Mouse (Mus musculus) CD4-positive, CD25-positive, alpha-beta regulatory T cell, adult 4 months (primary cell): ENCODE data around the gene Kif13a. TPM values are rescaled to one million over a fixed set of nuclear protein-coding genes. Genes with fewer than 3 reads are reported as not detected.

ENCODE experiments used
- ATAC-seq: one replicate; pipeline ENCODE4 v1.8.0; 2017
- polyA plus RNA-seq, 2 experiments: library from polyadenylated mRNA; unstranded; fragments of 100-300 nt; shearing (Covaris generic); gene quantifications; one replicate each; pipeline ENCODE4 v1.2.1; 2017

Kif13a gene
- 1 to 10 TPM; 5.6 to 7.0 TPM for polyA plus RNA-seq

DNA sequence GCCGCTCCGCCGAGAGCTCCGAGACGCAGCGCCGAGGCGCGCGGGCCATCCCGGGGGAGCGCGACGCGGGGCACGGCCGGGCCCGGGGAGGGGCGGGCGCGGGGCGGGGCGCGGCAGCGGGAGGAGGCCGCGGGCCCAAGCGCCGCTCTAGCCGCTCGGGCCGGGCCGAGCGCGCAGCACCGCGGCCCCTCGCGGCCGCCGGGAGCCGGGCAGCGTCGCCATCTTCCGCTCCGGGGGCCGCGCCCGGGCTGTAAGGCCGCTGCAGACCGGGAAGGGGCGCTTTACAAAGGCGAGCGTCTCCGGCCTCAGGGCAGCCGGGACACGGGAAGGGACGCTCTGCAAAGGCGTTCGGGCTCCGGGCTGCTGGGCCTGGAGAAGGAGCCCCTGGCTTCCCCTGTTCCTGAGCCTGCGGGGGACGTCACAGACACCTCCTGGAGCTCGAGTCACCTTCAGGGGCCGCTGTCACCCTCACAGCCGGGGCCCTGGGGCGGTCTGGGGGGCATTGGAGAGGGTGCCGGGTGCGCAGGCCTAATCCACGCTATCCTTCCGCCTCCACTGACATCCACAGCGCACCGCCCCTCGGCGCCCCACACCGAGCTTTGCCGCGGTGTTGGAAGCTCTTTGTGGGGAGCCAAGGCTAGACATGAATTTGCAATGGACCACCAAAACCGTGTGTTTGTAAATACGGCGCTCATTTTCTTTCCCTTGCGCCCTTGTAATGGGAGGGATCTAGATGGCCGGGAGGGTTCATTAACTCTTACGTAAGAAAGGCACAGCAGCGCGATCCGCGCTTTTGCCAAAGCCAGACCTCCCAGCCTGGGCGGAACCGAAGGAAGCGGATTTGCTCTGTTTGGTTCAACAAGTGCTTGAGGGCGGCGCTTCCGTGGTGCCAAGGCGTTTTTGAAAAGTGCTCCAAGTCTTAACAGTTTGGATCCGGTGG is at the start of gene Kif13a:
Gene Kif13a (minus strand): TSS at position 149 of the 940 bp plus-strand sequence.
- peak; percentile 76 for ATAC-seq

DNA sequence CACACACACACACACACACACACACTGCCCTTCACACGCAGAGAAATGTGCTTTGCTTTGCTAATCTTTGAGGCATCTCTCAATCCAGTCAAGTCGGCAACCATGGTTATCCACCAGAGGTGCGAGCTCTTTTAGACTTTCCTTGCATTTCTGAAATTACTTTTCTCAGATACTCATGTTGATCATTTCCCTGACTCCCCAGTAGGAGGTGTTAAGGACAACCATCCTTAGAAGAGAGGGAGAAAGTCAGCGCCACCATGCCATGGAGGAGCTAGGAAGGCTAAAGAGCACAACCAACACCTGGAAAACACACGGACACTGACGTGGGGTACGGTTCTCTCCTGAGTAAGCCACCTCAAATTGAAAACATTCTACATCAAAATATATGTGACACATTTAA is 46.9 kb upstream of the Kif13a start:
- no peak for ATAC-seq

DNA sequence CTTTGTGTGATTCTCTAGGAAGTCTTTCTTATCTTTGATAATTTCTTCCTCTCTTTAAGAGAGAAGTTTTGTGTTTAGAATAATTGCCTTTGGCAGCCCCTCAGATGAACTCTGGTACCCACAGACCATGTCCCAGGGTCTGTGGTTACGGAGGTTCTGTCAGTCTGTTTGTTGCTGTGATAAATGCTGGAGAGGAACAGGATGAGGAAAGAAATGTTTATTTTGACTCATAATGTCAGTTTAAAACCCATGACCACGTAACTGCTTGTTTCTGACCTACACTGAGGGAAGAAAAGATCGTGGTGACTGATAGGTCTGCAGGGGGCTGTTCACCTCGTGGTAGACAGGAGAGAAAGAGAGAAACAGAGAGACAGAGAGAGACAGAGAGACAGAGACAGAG is 46.3 kb upstream of the Kif13a start:
- no peak for ATAC-seq

DNA sequence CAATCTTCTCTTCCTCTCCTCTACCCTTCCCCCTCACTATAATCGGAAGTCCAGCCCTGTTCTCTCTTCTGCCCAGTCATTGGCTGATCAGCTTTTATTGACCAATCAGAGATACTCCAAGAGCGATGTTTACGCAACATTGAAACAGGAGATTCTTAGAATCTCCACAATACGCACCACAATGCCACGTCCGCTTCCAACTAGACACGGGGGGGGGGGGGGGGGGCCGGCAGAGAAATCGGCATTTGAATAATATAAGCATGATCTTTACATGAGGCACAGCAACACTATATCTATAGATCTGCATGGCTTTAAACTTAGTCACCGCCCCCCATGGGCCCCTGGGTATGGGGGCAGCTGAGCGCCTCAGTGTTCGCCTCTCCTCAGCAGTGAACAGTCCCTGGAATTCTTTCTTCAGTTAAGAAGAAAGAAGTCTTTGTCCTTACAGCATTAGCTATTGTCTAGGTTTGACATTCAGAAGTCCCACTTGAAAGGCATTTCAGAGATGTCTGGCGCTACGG is 45.4 kb upstream of the Kif13a start:
- peak; percentile 65 for ATAC-seq

DNA sequence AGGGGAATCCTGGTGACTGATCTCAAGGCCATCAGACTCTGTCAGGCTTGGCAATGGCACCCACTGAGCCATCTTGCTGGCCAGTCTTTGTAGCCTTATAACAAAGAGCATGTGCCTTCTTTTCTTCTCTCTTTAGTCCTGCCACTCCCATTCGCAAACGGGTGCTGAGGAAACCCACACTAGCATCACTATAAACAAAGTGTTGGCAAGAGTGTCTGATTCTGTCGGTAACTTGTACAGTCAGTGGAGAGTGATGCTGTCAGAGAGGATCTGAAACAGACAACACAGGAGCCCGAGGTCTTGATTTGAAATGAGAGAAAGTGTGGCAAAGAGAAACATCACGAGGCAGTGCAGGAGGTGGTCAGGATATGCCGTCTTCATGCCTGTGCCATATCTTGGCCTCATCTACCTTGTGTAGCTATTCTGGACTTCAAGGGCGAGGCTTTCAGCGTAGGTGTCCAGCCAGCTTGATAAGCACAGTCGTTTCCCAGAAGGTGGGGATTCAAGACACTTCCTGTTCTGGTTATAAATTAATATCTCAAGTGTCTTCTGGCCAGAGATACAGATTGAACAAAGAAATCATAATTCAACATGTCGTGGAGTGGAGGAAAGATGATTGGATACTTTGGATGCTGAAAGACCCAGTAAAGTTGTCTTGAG is 40.7 kb upstream of the Kif13a start:
- no peak for ATAC-seq

DNA sequence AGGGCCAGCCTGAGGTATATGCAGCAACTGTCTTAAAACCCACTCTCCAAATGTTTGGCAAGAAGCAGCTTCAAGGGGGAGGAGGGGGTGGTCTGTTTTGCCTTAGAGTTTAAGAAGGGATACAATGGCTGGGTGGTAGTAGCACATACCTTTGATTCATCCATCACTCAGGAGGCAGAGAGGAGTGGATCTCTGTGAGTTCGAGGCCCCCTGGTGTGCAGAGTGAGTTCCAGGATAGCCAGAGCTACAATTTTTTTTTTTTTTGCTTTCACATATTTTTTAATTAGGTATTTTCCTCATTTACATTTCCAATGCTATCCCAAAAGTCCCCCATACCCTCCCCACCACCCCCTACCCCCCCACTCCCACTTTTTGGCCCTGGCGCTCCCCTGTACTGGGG is 39.0 kb upstream of the Kif13a start:
- ATAC-seq: no peak

DNA sequence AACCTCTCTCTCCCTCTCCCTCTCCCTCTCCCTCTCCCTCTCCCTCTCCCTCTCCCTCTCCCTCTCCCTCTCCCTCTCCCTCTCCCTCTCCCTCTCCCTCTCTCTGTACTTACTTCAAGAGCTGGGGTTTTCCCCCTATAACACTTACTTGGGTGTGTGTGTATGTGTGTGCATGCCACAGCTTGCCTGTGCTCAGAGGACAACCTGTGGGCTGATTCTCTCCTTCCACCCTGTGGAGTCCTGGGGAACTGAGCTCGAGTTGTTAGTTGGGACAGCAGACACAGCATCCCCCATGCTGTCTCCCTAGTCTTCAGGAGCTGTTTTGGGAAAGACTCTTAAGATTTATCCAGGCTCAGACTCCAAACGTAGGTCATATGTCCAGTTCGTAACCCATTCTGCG is 37.6 kb upstream of the Kif13a start:
- ATAC-seq: no peak

DNA sequence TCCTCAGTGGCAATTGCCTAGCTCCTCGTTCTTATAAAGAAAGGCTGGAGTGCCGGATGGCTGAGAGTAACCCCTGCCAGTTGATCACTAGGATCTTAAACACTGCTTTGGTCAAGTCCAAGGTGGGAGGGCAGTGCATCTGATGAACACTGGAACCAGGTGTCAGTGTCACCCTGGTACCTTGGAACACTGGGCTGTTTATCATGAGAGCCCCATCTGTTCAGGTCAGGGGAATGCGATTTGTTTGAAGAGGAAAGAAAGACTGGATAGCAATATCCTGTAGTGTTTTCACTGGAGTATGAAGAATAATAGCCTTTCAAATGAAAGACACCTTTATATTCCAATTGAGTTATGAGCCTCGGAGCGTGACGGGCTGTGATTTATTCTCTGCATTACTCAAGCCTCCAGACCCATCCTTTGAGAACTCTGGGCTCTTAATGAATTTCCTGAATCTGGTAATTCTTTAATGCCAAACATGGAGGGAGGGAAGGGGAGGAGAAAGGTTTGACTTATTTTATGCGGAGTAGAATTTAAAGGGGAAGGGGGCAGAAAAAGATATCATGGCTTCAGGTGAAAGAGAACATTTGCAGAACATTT is 31.3 kb upstream of the Kif13a start:
- no peak for ATAC-seq

DNA sequence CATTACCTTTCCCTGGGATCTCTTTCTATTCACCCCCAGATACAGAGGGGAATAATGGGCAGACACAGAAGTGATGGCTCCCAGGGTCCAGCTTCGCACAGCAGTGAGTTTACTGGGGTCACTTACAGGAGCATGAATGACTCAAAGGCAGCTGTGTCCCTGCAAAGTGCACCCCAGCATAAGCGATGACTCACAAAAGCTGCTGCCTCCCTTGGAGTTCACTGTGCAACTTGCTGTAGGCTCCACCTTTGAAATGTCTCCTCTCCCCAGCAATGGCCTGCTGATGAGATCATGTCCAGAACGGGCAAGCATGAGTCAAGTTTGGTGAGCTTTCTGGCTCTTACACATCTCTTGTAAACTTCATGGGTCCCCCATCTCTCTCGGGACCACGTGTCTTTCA is 29.5 kb upstream of the Kif13a start:
- ATAC-seq: no peak

DNA sequence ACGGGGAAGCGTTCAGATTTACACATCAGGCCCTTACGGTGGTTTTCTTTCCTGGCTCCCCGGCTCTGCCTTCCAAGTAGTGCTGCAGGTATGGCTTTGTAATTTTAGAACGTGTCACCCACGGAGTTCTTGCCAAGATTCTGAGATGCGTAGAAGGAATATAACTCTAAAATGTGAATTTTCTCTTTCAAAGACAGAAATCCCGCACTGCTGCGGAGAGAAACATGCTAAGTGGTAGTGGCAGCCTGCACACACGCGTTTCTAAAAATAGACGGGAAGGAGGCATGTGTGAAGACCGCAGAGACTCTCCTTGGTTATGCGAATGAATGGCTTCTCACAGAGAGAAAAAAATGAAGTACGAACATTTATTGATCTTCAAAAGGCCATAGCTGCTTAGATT is 21.5 kb upstream of the Kif13a start:
- ATAC-seq: no peak

DNA sequence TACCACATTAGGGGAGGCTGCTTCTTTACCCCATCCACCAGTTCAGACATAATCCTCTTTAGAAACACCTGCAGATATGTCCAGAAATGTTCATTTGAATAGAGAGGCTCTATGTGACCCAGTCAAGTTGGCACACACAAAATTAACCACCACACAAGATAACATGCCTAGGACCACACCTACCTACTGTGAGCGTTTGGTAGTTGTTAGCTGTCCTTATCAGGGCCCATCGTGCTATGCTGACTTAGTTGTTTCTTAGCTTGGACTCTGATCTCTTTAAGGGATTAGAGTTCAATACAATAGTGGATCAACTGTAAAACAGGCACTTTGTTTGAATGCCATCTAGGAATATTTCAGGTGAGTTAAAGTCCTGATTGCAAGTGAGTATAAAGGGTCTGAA is 20.1 kb upstream of the Kif13a start:
- ATAC-seq: no peak

DNA sequence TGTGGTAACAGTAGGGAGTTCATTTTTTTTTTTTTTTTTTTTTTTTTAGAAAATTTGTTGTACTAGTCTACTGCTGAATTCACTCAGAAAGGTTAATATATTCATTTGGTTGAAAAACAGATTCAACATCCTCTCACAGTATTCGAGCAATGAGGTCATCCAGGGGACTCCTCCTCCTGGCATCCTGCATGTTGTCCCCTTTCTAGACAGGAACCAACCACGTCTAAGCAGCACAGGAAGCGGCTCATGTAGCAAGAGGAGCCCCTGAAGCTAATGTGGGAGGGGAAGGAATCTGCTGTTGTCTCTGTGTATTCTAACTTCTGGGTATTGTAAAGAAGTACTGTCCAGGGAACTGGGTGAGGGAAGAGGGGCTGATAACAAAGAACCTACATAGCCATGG is 18.4 kb upstream of the Kif13a start:
- ATAC-seq: peak; percentile 99

DNA sequence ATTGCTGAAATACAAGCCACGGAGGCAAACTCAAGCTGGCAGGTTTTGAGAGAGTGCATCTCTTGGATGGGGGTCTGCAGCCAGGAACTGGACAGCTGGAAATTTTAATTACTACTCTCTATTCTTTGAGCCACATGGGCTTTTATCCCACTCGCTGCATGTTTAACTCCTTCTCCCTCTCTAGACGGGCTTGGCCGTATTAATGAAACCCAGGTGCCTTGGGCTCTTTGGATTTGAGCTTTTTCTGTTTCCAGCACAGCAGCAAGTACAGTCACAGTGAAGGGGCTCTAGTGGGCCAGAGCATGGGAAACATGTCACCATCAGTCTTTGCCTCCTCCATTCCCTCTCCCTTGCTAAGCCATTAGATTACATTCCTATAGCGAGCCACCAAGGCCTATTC is 16.4 kb upstream of the Kif13a start:
- no peak for ATAC-seq

DNA sequence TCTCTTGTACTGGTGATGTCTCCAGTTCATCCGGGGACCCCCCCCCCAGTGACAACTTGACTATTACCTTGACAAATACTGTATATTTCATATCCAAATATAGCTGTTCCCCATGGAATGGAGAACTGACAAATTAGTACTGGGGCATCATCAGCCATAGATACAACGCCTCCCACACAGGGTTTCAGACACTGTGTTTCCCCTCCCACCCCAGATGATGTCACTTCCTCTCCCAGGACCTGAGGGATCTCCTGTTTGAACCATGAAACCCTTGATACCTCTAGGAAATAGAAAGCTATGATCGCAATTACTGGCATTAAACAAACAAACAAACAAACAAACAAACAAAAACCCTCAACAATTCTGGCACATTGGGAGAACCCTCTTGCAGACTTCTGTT is 15.6 kb upstream of the Kif13a start:
- peak; percentile 37 for ATAC-seq

DNA sequence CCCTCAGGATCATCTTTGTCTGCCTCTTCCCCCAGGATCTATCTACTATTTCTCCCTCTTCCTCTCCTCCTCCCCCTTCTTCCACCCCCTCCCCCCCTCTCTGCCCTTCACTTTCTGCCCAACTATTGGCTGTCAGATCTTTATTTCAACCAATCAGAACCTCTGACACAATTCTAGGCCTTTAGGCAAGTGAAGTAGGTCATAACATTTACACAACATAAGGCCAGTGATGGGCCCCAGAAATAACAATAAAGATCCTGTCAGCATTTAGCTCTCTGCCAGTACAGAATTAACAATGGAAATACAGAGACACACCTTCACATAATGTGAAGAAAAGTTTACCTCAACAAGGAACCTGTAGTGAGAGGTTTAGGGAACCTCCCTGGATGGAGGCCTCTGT is 13.6 kb upstream of the Kif13a start:
- no peak for ATAC-seq

DNA sequence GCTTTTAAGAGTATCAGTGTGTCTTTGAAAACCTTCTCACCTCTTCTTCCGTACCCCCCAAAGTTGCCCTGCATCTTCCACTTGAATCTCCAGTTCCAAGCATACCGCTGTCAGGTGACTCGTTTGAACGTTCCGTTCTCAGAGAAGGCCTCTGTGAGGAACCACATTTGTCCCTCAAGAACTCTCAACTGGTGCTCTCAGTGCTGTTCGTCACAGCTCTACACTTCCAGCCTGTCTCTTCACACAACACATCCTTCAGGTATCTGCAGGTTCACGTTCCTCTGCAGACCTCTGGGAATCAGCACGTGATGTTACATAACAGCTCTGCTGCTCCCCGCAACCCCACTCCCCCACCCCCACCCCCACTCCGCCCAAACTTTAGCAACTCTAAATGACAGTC is 4.4 kb upstream of the Kif13a start:
- no peak for ATAC-seq

DNA sequence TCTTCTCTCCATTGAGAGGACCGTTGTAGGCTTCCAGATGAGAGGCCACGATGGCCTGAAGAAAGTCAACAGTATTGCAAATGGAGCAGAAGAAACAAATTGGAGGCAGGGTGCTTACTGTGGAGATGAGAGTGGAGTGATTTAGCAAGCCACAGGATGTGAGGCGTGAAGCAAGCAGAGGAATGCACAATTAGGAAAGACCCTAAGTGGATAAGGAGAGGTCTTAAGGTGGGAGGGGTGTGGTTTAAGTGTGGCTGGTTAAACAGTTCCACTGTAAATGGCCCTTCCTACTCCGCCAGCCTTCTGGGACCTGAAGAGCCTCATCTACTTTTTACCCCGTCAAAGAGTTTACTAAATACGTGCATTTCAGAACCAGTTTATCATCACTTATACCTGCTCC is 3.2 kb upstream of the Kif13a start:
- no peak for ATAC-seq

DNA sequence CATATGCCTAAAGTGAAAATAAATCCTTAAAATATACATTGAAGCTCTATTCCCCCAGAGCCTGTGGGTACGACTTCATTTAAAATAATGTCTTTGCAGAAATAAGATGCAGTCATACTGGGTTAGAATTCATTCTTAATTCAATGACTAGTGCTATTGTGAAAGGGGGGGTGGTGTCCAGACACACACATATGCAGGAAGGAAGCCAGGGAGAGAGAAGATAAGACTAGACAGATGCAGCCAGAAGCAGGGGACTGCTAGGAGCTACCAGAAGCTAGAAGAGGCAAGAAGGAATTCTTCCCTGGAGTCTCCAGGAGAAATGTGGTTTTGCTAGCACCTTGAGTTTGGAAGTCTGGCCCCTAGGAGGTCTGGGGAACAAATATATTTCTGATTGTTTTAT is 2.4 kb upstream of the Kif13a start:
- ATAC-seq: no peak

DNA sequence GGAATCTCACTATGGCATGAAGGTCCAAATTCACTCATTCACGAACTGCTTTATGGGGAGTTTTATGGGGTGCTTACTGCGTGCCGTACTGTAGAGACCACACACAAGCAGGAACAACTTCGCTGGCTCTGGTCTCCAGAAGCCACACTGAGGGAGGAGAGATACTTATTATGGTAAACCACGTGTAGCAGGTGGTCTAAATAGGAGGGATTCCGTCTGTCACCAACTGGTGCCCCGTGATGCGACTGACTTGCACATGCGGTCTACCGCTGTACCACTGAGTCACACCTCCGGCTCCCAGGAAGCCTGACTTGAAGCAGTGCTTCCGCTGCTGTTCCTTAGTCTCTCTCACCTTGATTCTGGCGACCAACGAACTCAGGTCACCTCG is 986 bp upstream of the Kif13a start:
- peak; percentile 76 for ATAC-seq

DNA sequence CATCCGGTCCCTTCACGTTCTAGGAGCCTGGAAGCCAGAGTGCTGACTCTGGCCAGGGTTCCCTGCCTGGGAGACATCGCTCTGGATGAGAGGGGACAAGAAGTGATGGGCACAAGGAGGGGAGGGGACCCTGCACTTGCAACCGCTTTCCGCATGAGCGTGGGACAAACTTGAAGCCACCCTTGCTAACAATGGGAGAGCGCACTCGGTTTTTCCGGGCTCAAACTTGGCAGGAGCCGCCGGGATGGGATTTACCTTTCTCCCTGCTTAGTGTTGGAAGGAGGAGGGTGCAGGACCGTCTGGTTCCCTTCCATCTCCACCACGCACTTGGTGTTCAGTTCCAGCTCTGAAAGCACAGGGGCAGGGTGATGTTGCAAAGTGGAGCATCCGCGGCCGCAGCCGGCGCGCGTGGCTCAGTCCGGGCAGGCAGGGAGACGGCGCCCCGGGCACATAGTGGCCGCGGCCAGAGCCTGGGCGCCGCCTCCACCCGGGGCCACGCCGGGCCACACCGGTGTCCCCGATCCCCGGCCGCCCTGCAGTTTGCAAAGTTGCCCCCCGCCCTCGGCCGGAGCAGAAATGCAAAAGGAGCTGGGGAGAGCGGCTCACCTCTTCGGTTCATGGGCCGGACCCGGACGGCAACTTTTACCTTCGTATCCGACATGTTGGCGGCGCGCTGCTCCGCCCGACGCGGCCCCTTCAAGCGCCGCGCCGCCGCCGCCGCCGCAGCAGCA is 541 bp downstream of the Kif13a start:
- ATAC-seq: no peak

DNA sequence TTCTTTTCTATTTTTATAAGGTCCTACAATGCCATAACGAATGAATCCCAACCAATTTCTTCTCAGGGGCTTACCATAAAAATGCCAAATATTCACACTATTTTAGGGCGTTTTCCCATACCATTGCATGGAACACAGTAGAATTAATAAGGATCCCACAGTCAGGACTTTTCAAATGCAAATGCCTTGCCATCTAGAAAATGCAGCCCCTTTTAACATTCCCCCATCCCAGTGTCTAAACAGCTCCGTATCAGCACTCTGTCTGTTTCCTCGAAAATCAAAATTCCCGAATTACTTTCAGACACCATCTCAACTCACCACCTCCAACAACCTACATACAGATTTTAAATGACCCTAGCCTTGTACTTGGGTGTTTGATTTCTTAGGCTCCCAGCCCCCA is 1.3 kb downstream of the Kif13a start:
- ATAC-seq: no peak

DNA sequence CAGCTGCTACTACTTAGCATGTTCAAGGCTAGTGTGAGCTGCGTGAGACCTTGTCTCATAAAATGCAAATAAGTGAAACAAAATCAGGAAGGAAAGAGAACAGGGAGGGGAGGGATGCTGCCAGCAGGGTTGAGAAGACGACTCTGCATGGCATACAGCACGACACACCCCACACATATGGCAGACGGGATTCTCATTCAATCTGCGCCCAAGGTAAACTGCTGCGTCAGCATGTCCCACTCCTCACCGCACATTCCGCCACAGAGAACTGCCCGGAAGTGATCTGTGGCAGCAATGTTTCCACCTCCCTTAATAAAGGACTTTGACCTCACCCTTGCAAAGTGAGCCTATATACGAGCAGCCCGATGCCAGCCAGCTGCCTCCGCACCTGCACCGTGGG is 4.0 kb downstream of the Kif13a start:
- ATAC-seq: no peak

DNA sequence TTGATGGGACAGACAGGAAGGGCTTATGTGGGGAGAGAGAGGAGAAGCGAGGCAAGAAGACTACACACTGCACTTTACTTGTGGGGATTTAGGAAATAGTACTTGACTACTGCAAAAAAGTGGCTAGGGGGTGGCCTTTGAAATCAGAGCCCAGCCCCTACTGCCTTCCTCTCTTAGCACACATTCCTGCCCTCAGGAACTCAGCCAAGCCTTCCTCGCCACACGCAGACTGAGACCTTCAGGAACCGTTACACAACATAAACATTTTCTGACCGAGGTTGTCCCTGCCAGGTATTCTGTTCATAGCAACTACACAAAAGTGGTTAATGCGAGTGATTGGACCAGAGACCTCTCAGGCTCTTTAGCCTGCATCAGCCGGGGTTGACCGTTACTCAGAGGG is 8.1 kb downstream of the Kif13a start:
- ATAC-seq: no peak
